Mouse (Mus musculus) bone marrow macrophage, adult 2 months (primary cell): ENCODE data around the gene Rgs5.

ENCODE experiments used
- CTCF ChIP-seq: IDR thresholded peaks from 2 replicates; pipeline ENCODE4 v1.5.1; 2012; ENCODE audit warnings: low read depth, mild to moderate bottlenecking, low read length, moderate library complexity
- POLR2A ChIP-seq: IDR thresholded peaks from 2 replicates; pipeline ENCODE4 v1.6.1; 2012; ENCODE audit warnings: mild to moderate bottlenecking, low read depth, low read length, borderline replicate concordance

DNA sequence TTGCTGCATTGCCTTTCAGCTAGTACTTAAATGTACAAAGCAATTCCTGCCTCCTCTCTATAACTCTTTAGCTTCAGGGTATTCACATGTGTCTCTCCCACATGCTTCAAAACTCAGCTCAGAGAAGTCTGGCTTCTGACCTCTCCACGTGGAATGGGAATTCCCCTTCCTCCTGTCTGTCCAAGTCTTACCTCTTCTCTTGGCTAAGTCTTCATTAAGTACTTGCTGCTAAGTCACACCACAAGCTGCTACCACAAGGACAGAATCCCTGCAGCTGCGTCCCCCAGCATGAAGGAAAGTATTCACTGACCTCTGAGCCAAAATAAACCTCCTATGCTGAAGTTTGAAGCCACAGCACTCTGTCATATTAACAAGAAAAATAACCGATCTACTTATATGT is 71.0 kb downstream of the Rgs5 start:
- no peak for TF ChIP-seq CTCF
- TF ChIP-seq POLR2A = no peak
